Mouse (Mus musculus): ENCODE data around the gene Pnkp. TPM values are rescaled to one million over a fixed set of nuclear protein-coding genes. Genes with fewer than 3 reads are reported as not detected.

Pnkp gene
- polyA plus RNA-seq (2016; fragmentation: Nextera tagmentation; extraction: Ambion mirVana), result 36.3 and 40.2 TPM in 2 replicates

DNA sequence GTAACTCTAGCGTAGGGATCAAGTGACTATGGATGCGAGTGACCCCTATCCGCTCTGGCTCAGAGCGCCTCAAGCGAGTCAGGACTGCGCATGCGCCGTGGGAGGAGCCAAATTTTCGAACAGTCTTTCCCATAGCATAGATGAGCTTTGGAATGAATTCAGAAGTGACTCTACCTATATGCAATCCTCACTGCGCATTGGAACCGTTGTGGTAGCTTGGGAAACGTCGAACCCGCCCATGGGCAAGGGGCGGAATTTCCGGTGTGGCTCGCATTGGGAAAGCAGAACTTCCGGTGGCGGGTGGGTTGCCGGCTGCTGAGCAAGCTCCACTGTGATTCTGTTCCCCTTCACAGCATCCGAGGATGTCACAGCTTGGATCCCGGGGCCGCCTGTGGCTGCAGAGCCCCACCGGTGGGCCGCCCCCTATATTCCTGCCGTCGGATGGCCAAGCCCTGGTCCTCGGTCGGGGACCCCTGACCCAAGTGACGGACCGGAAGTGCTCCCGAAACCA, at the start of gene Pnkp:
Gene Pnkp (plus strand): TSS at position 98 of the 511 bp plus-strand sequence.
- no peaks in the 10 kb centered on the region for H3K9me3 ChIP-seq
- H3K27me3 ChIP-seq (ENCODE audit: insufficient read depth, poor library complexity, severe bottlenecking), result no peaks in the 10 kb centered on the region
- peak within 1 kb of the TSS; percentile 95 for H3K27ac ChIP-seq
- peak; percentile 91 for DNase-seq (ENCODE audit: low spot score)
- WGBS, result under 1% methylated on average over 32 of the region's 32 CpGs
- peaks cover 85% of the 10 kb centered on the region for H3K4me1 ChIP-seq (replicated peaks)
- H3K4me3 ChIP-seq, result peak within 1 kb of the TSS; percentile 91
- peaks cover 47% of the 10 kb centered on the region for H3K36me3 ChIP-seq

DNA sequence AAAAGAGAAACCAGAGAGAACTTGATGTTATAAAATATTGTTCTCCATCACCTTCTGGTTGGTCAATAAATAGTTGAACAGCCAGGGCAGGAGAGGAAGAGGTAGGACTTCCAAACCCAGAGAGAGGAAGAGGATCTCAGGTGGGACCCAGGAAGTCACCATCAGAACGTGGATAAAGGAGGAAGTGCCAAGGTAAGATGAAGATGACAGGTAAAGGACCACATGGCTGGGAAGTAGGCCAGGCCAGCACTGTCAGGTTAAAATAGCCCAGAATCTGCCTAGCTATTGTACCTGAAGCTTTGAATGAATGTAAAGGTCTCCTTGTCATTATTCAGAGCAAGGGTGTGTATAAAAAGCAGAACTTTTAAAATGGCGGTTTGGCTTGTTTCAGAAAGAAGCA, 48.0 kb upstream of the Pnkp start:
- H3K27me3 ChIP-seq (ENCODE audit: insufficient read depth, poor library complexity, severe bottlenecking), result 0 out of 2 replicates have a peak, but pooled peaks cover 2% of the 10 kb centered on the region
- 88% methylated on average over 2 of the region's 2 CpGs for WGBS
- H3K9me3 ChIP-seq, result no peaks in the 10 kb centered on the region
- H3K27ac ChIP-seq, result no peak overlapping the region
- H3K4me3 ChIP-seq, result no peak overlapping the region
- no peak for DNase-seq (ENCODE audit: low spot score)
- peaks cover 4% of the 10 kb centered on the region; the same call in 1 of the 2 replicates for H3K4me1 ChIP-seq (replicated peaks)
- H3K36me3 ChIP-seq, result peaks cover 29% of the 10 kb centered on the region

DNA sequence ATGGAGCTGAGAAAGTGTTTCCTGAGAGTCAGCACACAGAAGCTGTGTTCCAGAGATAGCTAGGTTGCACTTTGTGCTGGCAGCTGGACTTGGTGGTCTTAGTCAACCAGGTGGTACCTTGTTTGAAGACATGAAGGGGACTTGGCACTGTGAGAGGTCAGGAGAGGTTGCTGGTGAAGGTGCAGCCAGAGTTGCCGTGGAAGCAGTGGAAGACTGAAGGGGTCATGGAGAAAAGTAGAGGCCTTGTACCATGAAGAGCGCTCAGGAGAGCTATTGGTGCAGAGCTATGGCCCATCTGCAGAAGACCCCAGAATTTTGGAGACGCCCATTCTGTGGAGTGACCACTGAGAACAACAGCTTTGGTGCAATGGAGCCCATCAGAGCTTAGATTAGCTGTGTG, 47.5 kb upstream of the Pnkp start:
- 89% methylated on average over 3 of the region's 3 CpGs for WGBS
- Histone ChIP-seq H3K27ac (no peak overlapping the region), H3K36me3 (peaks cover 34% of the 10 kb centered on the region), H3K27me3 (ENCODE audit: insufficient read depth, poor library complexity, severe bottlenecking) (0 out of 2 replicates have a peak, but pooled peaks cover 2% of the 10 kb centered on the region), H3K9me3 (no peaks in the 10 kb centered on the region), H3K4me1 (replicated peaks) (peaks cover 9% of the 10 kb centered on the region; the same call in 1 of the 2 replicates), H3K4me3 (no peak overlapping the region)
- no peak for DNase-seq (ENCODE audit: low spot score)

DNA sequence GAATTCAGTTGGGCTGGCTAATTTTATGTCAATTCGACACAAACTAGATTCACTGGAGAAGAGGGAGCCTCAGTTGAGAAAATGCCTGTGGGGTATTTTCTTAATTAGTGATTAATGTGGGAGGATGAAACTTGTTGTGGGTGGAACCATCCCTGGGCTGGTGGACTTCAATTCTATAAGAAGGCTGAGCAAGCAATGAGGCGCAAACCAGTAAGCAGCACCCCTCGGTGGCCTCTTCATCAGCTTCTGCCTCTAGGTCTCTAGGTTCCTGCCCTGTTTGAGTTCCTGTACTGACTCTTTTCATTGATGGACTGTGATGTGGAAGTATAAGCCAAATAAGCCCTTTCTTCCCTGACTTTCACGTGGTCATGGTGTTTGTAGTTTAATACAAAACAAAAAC, 46.6 kb upstream of the Pnkp start:
- 83% methylated on average over 4 of the region's 4 CpGs for WGBS
- H3K27me3 ChIP-seq (ENCODE audit: insufficient read depth, poor library complexity, severe bottlenecking), result no peaks in the 10 kb centered on the region
- H3K9me3 ChIP-seq, result no peaks in the 10 kb centered on the region
- peaks cover 34% of the 10 kb centered on the region for H3K36me3 ChIP-seq
- no peak for DNase-seq (ENCODE audit: low spot score)
- peaks cover 18% of the 10 kb centered on the region for H3K4me1 ChIP-seq (replicated peaks)
- H3K4me3 ChIP-seq, result no peak overlapping the region
- no peak overlapping the region for H3K27ac ChIP-seq

DNA sequence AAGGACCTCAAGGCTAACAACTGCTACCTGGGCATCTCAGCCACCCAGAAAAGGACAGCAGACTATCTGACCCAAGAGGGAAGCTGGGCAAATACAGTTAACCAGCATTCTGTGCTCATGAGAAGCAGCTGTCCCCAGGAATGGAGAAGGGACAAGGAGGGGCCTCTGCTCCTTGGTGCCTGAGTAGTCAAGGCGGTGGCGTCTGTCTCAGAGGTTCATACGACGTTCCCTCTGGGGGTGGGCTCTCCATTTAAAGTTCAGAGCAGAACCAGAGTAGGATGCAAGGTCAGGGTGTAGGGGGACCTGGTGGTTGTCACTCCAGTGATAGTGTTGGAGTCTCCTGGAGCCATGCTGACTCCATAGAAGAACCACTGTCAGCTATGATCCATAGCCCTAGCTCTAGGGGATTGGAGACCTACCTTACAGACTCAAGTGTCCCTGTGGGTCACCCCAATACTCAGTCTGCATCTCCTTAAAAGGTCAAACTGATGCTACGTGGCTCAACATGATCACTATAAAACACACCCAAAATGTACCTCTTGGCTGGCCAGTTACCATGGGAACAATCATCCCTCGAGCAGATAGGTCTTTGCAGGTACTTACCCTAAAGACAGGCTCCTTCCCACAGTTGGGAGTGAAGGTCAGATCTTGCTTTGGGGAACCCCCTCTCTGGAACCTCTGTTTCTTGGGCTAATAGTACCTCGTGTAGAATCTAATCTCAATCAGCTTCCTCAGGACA, 46.0 kb upstream of the Pnkp start:
- Histone ChIP-seq H3K36me3 (peaks cover 34% of the 10 kb centered on the region), H3K4me3 (no peak overlapping the region), H3K27ac (no peak overlapping the region), H3K27me3 (ENCODE audit: insufficient read depth, poor library complexity, severe bottlenecking) (no peaks in the 10 kb centered on the region), H3K9me3 (no peaks in the 10 kb centered on the region), H3K4me1 (replicated peaks) (peaks cover 23% of the 10 kb centered on the region)
- DNase-seq (ENCODE audit: low spot score), result no peak
- WGBS, result 89% methylated on average over 7 of the region's 7 CpGs

DNA sequence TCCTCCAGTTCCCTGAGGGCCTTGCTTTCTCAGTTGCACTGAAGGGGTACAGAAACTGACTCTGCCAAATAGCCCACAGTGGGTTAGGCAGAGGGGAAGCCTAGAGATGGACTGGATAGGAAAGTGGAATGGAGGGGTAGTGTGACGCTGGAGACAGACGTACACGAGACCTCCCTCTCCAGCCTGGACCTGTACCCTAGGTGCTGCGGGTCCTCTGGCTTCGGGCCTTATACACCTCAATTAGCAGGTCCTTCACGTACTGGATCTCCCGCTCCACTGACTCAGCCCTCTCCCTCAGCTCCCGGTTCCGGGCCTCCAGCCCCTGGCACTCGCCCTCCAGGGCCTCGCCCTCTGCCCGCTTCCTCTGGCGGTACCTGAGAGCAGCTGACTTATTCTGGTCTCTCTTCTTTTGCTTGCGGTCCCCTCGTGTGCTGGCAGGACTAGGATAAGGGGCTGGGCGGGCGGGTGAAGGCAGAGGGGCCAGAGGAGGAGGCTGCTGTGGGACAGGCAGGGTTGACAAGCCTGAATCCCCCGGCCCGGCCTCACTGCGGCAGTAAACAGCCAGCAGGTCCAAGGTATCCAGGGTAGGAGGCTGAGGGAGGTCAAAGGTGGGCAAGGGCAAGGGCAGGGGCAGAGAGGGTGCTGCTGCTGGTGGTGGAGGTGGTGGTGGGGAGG, 44.2 kb upstream of the Pnkp start:
- 90% methylated on average over 20 of the region's 20 CpGs for WGBS
- DNase-seq (ENCODE audit: low spot score), result no peak
- H3K36me3 ChIP-seq, result peaks cover 34% of the 10 kb centered on the region
- H3K27me3 ChIP-seq (ENCODE audit: insufficient read depth, poor library complexity, severe bottlenecking), result no peaks in the 10 kb centered on the region
- peaks cover 34% of the 10 kb centered on the region for H3K4me1 ChIP-seq (replicated peaks)
- H3K4me3 ChIP-seq, result no peak overlapping the region
- H3K9me3 ChIP-seq, result no peaks in the 10 kb centered on the region
- H3K27ac ChIP-seq, result no peak overlapping the region

DNA sequence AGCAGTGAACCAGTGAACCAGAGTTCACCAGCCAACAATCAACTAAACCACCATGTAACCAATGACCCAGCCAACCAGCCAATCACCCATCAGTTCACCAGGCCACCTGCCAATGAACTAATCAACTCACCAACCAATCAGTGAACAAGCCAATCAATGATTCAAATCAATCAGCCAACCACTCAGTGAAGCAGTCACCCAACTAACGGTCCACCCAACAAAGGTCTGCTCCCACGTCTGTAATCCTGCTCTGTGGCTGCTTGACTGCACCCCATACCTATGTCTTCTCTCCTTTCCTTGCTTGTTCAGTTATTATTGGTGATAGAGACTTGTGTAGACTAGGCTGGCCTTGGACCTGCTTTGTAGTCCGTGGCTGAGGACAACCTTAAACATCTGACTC, 43.0 kb upstream of the Pnkp start:
- Histone ChIP-seq H3K27ac (no peak overlapping the region), H3K4me3 (no peak overlapping the region), H3K27me3 (ENCODE audit: insufficient read depth, poor library complexity, severe bottlenecking) (no peaks in the 10 kb centered on the region), H3K36me3 (peaks cover 43% of the 10 kb centered on the region), H3K4me1 (replicated peaks) (peaks cover 46% of the 10 kb centered on the region), H3K9me3 (no peaks in the 10 kb centered on the region)
- DNase-seq (ENCODE audit: low spot score), result no peak
- WGBS, result 93% methylated on average over 3 of the region's 3 CpGs

DNA sequence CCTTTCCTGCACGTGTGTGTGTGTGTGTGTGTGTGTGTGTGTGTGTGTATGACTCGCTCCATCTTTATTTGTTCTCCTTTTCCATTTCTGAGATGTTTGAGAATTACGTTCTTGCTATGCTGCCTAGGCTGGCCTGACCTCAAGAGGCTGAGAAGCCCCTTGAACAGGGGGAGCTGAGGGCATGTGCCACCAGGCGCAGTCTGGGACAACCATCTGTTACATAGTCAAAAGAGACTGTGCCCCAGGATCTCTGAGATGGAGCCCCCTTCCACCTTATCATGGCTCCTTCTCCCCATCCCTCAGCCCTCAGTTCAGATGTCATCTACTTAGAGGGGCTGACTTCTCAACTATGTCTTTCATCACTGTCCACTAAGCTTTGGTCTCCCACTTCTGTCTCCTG, 42.5 kb upstream of the Pnkp start:
- Histone ChIP-seq H3K9me3 (no peaks in the 10 kb centered on the region), H3K36me3 (peaks cover 46% of the 10 kb centered on the region), H3K27me3 (ENCODE audit: insufficient read depth, poor library complexity, severe bottlenecking) (no peaks in the 10 kb centered on the region), H3K4me3 (peak overlapping the region; percentile 90), H3K27ac (peak overlapping the region; percentile 99; the same call in 1 of the 2 replicates), H3K4me1 (replicated peaks) (peaks cover 51% of the 10 kb centered on the region)
- DNase-seq (ENCODE audit: low spot score), result no peak
- WGBS, result 96% methylated on average over 4 of the region's 4 CpGs

DNA sequence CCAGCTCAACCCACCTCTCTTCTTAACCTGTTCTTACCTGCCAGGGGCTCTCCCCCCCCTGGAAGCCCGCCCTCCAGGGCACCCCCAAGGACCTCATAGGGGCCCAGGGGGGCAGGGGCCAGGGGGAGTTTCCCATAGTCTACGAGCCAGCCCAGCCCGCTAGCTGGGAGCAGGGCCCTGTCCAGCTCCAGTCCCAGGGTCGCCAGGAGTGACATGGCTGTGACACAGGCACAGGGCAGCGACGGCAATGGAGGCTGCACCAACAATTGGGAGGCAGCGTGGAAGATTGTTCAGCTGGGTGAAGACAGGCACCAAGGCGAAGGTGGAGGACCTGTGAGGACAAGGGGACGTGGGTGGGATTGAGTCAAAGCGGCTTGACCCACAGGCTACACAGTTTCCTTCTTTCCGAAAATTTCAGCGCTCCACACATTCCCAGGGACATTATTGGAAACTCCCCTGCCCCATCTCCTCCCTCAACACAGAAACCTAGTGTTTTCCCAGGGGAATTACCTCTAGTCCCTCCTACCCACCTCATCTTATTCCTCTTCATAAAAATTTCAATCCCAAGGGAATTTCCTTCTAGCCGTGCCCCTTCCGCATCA, 41.9 kb upstream of the Pnkp start:
- Histone ChIP-seq H3K27ac (peak overlapping the region; percentile 99), H3K9me3 (no peaks in the 10 kb centered on the region), H3K36me3 (peaks cover 53% of the 10 kb centered on the region), H3K4me3 (peak overlapping the region; percentile 90), H3K4me1 (replicated peaks) (peaks cover 57% of the 10 kb centered on the region), H3K27me3 (ENCODE audit: insufficient read depth, poor library complexity, severe bottlenecking) (no peaks in the 10 kb centered on the region)
- no peak for DNase-seq (ENCODE audit: low spot score)
- 26% methylated on average over 14 of the region's 14 CpGs for WGBS

DNA sequence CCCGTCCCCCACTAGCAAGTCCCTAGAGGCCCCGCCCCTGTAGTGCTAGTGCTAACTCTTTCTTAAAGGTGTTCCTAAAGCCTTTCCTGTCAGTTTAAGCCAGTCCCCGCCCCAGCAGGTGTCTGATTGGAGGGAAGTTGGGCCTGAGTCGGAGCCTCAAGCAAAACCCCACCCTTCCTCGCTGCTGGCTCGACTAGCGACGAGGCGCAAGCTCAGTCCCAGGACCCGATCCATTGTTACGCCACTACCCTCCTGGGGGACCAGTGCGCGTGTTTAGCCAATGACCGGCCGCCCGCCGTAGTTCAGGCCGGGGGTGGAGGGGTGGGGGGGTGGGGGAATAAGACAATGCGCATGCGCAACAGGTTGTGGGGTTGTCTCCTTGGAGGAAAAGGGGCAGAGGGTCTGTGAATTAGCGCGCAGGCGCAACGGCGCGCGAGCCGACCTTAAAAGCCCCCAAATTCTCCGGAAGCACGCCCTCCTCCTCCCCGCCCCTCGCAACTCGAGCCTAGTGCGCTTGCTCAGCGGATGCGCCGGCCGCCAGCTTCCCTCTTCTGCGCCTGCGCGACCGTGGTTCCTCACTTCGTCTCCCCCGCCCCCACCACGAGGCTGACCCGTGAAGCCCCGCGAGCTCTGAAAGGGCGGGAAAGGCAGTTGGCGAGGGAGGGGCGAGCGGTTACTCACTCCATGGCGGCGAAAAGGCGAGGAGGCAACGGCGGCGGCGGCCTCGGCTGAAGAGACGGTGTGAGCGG, 41.0 kb upstream of the Pnkp start, which contains the start of the genes Nup62 and Il4i1:
Gene Nup62 (plus strand): TSS at position 368 of the 749 bp plus-strand sequence.
Gene Il4i1 (plus strand): TSS at position 667 of the 749 bp plus-strand sequence.
- H3K27me3 ChIP-seq (ENCODE audit: insufficient read depth, poor library complexity, severe bottlenecking), result no peaks in the 10 kb centered on the region
- H3K36me3 ChIP-seq, result peaks cover 58% of the 10 kb centered on the region
- no peaks in the 10 kb centered on the region for H3K9me3 ChIP-seq
- peak within 1 kb of the TSS; percentile 99 for H3K27ac ChIP-seq
- peaks cover 64% of the 10 kb centered on the region for H3K4me1 ChIP-seq (replicated peaks)
- peak; percentile 100 for DNase-seq (ENCODE audit: low spot score)
- WGBS, result under 1% methylated on average over 62 of the region's 62 CpGs
- peak within 1 kb of the TSS; percentile 90 for H3K4me3 ChIP-seq

DNA sequence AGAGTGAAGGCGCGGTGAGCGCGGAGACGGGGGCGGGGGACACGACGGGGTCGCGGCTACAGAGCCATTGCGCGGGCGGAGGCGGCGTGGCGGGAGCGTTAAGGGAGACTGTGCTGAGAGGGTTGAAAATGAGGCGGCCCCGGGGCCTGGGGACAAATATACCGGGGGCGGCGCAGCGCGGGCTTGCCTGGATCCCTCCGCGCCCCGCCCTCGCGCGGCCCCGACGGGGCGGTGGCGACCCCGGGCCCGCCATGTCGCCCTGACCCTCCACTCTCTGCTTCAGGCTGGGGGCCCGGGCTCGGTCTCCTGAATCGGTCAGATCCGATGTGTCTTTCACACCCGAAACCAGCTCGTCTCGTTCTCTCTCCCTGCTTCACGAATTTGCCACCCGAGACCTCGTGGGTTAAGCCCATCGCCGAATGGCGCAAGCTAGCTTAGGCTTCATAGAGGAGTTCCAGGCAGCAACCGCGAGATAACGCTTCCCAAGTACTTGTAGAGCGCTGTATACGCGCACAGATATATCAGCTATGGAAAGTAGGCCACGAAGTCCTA, 40.4 kb upstream of the Pnkp start, which contains the start of gene Atf5:
Gene Atf5 (minus strand): TSS at position 189 of the 552 bp plus-strand sequence.
- peak within 1 kb of the TSS; percentile 99 for H3K27ac ChIP-seq
- H3K4me1 ChIP-seq (replicated peaks), result peaks cover 69% of the 10 kb centered on the region
- WGBS, result under 1% methylated on average over 55 of the region's 57 CpGs
- H3K9me3 ChIP-seq, result no peaks in the 10 kb centered on the region
- peak within 1 kb of the TSS; percentile 90 for H3K4me3 ChIP-seq
- DNase-seq (ENCODE audit: low spot score), result no peak
- no peaks in the 10 kb centered on the region for H3K27me3 ChIP-seq (ENCODE audit: insufficient read depth, poor library complexity, severe bottlenecking)
- H3K36me3 ChIP-seq, result peaks cover 57% of the 10 kb centered on the region

DNA sequence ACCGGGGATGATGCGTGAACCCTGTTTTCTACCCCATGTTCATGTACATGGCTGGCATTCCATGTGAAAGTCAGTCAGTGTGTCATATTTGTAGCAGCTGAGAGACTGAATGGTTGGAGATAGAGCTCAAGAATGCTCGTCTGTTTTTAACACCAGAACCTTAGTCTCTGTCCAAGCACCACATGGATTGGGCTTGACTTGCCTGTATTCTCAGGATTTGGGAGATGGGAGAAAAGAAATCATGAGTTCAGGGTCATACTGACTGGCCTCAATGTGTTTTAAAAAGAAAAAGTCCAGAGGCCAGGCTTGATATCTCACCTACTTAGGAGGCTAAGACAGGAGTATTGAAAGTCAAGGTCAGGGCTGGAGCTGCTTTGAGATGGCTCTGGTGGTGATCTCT, 39.5 kb upstream of the Pnkp start:
- Histone ChIP-seq H3K27me3 (ENCODE audit: insufficient read depth, poor library complexity, severe bottlenecking) (no peaks in the 10 kb centered on the region), H3K4me3 (peak overlapping the region; percentile 90), H3K27ac (peak overlapping the region; percentile 99), H3K9me3 (no peaks in the 10 kb centered on the region), H3K36me3 (peaks cover 55% of the 10 kb centered on the region), H3K4me1 (replicated peaks) (peaks cover 67% of the 10 kb centered on the region)
- DNase-seq (ENCODE audit: low spot score), result no peak
- WGBS, result 36% methylated on average over 3 of the region's 3 CpGs

All from hindbrain, embryonic 10.5 days (tissue).